Mouse (Mus musculus) Muller cell, postnatal 12 days (primary cell): Measurements from ENCODE around the gene Gm11027.

Source experiments
- DNase-seq: peaks from one replicate; pipeline ENCODE4 v3.0.0-alpha.2; 2015; ENCODE audit errors: inconsistent ontology term

The Gm11027 gene

GRCm38 (mm10) chr12:116279181-116279580 lies 4.0 kb downstream of the Gm11027 start:
- DNase-seq = no peak

DNA sequence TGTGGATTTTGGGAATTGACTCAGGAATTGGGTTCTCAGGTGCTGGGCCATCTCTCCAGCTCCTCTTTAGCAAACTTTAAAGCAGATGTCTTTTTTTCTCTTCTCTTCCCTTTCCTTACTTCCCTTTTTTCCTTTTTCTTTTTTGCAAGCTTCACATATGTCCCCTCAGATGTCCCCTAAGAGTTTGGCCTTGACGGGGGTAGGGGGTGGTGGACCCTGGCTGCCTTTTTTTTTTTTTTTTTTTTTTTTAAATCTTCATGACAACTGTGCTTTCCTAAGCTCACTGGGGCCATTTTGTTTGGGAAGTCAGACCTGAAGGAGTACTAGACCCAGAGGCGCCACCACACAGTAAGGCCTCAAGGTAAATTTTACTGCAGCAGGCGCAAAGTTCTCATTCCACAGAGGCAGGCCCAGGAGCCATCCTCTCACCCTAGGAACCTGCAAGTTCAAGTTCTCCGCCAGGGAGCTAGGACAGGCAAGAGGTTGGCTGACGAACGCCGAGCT lies 5.0 kb downstream of the Gm11027 start:
- no peak for DNase-seq

GRCm38 (mm10) chr12:116280653-116281364 lies 5.6 kb downstream of the Gm11027 start, which contains the start of gene Esyt2:
Gene Esyt2, plus strand, starts transcription at chr12:116281196.
- DNase-seq = peak; percentile 100

DNA sequence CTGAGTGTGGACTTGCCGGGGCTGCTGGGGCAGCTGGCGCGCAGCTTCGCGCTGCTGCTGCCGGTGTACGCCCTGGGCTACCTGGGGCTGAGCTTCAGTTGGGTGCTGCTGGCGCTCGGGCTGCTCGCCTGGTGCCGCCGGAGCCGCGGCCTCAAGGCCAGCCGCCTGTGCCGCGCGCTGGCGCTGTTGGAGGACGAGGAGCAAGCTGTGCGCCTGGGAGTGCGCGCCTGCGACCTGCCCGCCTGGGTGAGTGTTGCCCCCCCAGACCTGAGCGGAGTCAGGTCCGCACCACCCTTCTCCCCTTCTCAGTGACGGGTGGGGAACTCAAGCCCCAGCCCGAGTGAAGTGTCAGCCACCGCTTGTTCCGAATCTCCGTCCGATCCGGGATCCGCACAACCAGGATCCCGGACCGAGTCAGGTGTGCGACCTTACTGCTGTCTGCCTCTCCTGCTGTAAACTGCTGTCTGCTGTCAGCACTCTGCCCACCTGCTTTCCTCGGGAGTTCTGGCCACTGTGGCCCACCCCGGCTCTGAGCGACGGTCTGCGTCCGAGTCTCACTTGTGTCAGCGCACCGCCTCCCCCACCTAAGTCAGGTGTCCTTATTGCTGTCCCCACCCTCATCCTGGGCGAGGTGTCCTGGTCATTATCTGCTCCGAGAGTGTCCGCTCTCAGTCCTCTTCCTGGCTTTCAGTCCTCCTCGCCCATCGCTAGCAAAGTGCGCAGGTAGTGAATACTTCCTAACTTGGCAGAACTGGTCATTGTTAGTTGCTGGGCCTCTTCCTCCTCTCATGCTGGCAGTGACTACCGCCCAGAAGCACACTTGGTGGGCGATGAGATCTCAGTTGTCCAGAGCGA lies 6.5 kb downstream of the Gm11027 start:
- DNase-seq = peak; percentile 30

DNA sequence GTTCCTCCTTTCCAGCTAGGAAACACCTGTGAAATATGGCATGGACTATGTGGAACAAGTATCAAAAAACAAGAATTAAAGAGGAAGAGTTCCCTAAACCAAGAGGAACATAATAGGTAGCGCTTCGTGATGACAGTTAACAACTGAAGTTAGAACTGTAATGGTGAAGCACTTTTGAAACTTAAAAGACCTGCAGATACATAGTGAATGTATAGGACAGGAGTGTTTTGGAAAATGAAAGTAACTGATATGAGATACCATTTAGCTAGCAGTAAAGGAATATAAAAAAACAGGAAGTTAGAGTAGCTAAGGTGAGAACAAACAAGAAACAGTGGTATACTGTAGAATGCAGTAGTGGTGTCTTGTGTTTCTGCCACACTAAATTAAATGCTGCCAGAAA lies 7.7 kb downstream of the Gm11027 start:
- no peak for DNase-seq

DNA sequence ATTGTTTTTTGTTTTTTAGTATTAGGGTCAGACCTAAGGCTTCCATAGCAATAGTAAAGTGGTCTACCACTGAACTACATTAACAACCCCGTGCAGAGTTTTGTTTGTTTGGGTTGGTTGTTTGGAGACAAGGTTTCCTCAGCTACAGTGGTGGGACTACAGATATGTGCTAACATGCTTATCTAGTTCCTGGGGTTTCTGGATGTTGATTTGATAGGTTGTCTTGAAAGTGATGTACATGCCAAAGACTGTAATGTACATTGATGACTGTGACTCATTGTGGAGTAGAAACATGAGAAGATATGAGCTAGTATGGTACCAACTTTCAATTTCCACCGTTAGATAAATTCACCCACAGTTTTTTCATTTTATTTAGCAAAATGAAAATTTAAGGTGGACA lies 8.3 kb downstream of the Gm11027 start:
- DNase-seq = no peak

GRCm38 (mm10) chr12:116293185-116293584 lies 18.0 kb downstream of the Gm11027 start:
- DNase-seq = no peak

GRCm38 (mm10) chr12:116293599-116294292 lies 18.6 kb downstream of the Gm11027 start:
- peak; percentile 57 for DNase-seq

DNA sequence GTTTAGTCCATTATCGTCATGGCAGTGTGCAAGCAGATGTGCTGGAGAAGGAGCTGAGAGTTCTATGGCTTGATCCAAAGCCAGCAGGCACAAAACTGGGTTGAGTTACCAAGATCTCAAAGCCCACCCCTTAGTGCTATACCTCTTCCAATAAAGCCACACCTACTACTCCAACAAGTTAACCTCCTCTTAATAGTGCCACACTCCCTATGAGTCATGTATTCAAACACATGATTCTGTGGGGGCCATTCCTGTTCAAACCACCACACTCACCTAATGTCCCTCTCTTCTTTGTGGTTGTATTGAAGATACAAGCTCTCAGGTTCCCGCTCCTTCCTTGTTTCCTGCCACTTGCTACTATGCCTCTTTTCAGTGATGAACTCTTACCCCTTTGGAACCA lies 24.7 kb downstream of the Gm11027 start:
- DNase-seq = no peak

DNA sequence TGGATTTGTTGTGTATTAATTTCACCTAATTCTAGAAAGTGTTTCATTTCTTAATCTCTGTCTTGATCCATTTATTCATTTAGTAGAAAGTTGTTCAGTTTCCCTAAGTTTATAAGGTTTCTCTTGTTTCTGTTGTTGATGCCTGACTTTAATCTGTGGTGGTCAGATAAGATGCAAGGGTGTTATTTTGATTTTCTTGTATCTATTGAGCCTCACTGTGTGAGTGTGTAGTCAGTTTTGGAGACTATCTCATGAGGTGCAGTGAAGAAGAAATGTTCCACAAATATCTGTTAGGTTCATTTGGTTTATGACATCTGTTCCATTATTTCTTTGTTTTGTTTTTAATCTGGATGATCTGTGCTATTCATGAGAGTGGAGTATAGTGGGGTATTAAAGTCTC lies 27.0 kb downstream of the Gm11027 start:
- DNase-seq = no peak

DNA sequence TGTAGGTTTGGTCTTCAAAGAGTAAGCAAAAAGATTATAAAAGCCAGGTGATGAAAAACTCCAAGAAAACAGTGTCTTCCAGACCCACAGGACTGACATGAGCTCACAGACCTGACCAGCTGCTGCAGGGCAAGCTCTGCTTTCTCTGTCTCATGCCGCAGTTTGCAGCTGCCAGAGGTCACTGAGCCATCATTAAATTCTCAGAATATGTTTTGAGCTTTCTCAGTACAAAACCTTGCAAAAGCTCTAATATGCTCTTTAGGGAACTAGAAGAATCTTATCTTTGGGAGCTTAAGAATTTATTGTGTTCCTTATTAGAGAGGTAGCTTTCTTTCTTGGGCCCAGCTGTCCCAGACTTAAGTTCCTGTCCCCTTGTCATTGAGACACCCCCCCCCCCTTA lies 30.9 kb downstream of the Gm11027 start:
- no peak for DNase-seq

DNA sequence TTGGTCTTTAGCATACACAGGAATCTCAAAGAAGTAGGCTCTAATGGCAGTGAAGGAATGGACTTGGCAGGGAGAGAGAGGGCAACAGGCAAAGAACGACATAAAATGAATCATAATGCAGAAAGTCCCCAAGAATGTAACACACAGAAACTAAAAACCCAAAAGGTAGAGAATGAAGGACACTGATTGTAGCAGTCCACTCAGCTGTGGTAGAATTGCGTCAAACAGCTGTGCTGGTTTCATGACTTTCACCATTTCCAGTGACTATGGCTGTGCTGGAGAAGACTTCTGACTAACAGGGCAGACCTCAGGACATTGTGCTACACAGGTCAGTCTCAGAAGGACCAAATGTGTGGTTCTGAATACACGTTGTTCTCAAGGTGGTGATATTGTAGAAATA lies 32.7 kb downstream of the Gm11027 start:
- no peak for DNase-seq

DNA sequence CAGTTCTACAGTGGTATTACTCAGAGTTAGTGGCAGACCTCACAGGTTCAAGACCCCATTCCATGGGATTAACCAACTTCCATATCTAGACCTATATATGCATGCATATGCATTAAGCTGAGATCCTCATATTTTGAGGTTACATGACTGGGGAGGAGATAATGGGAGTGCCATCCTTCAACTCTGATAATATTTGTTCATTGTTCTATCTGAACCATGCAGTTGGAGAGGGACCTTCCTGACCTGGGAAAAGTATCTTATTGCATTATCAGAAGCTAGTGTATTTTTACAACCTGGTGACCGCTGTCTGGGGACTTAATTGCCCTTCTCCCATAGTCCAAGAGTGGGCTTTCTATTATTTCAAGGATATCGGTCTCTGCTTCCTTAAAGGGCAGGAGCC lies 33.4 kb downstream of the Gm11027 start:
- no peak for DNase-seq

DNA sequence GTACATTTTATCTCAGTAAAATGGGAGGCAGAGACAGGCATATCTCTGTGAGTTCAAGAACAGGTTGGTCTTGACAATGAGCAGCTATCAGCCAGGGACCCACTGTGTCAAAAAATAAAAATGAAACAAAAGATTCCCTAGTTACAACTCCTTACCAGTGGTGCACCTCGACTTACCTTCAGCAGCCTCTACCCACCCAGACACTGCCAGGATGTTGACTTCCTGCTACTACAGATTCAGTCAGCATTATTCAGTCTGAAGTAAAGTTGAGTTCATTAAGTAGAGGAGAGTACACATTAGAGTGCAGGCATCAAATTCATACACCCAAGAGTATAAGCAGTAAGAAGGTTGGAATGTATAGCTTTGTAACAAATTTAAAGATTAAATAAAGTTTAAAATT lies 38.6 kb downstream of the Gm11027 start:
- DNase-seq = no peak

DNA sequence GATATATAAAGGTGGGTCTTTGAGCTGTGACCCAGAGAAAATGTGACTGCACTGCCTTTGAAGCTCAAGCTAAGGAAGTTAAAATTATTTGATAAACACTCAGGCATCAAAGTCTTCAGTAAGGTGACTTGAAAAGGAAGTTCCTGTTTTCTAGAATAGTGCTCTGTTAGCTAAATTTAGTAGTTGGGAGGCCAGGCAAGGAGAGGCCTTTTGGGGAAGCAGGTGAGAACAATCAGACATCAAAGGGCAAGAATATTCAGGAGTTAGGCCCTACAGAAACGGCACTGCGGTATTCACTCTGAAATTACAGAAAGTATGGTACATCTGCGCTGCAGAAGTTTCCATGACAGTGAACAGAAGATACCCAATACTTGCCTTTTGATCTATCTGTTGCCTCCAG lies 40.3 kb downstream of the Gm11027 start:
- no peak for DNase-seq

DNA sequence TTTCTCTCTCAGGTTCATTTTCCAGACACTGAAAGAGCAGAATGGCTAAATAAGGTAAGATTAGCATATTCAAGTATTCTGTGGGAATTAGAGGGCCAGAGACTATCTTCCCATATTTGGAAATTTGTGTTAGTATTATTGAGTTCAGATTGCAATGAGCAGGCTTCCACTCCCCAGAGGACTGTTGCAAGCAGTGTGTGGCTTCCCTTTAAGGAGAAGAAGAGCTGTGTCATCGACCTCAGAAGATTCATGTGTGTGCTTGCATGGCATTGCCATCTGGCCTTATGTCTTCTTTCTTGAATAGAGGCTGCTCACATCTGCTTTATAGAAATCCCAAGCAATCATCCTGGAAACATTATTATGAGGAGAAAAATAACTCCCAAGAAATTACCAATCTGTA lies 42.6 kb downstream of the Gm11027 start:
- DNase-seq = no peak
